Mouse (Mus musculus) CD4-positive, CD25-positive, alpha-beta regulatory T cell, adult 2 months (primary cell): Measurements from ENCODE around the gene Rabl6.
A peak's percentile ranks its signal among the peaks of the same experiment; 100 is the strongest.

Experiments used
- DNase-seq: peaks from one replicate; pipeline ENCODE4 v3.0.0-alpha.2; 2012; ENCODE audit warnings: low read depth, low spot score

Gene Rabl6

GRCm38 (mm10) chr2:25549021-25549991, 59.0 kb downstream of the Rabl6 start:
- DNase-seq, result peak; percentile 90

GRCm38 (mm10) chr2:25546811-25547491, 61.4 kb downstream of the Rabl6 start, which contains the start of gene Traf2:
Gene Traf2, minus strand, starts transcription at chr2:25546940.
- DNase-seq, result peak; percentile 99

GRCm38 (mm10) chr2:25545996-25546810, 62.1 kb downstream of the Rabl6 start:
- DNase-seq, result no peak

- no peak for DNase-seq
Measured at GRCm38 (mm10) chr2:25541644-25542367, 66.5 kb downstream of the Rabl6 start.

GRCm38 (mm10) chr2:25540541-25540948, 67.8 kb downstream of the Rabl6 start:
- no peak for DNase-seq

GRCm38 (mm10) chr2:25536531-25536930, 71.8 kb downstream of the Rabl6 start:
- DNase-seq, result no peak

- no peak for DNase-seq
Measured at GRCm38 (mm10) chr2:25534866-25535182, 73.5 kb downstream of the Rabl6 start.

- peak; percentile 91 for DNase-seq
Measured at GRCm38 (mm10) chr2:25534178-25534865, 74.0 kb downstream of the Rabl6 start.

GRCm38 (mm10) chr2:25533707-25534106, 74.6 kb downstream of the Rabl6 start:
- DNase-seq, result peak; percentile 55
